Mouse (Mus musculus) kidney, adult 2 months (tissue): ENCODE results near the gene Tbc1d21.

Experiments
- CTCF ChIP-seq: fragments of 200-500 bp; conservative IDR thresholded peaks from 2 replicates; pipeline ENCODE4 v1.5.1; 2011; ENCODE audit warnings: low read depth, mild to moderate bottlenecking, control low read depth, low read length, moderate library complexity, mixed read lengths; ENCODE audit not compliant: insufficient read depth, insufficient read length
- POLR2A ChIP-seq: fragments of 200-500 bp; IDR thresholded peaks from one replicate; pipeline ENCODE4 v1.6.1; 2011; ENCODE audit warnings: low read depth, low read length, control low read depth

GRCm38 (mm10) chr9:58364325-58364724 is 5.9 kb downstream of the Tbc1d21 start:
- TF ChIP-seq CTCF, result no peak
- TF ChIP-seq POLR2A, result no peak
